9 mouse cellular contexts compared by ENCODE assay signal in genomic region chrX:38456635-38457006, GRCm38 (mm10). TPM values are rescaled to one million over a fixed set of nuclear protein-coding genes. Genes with fewer than 3 reads are reported as not detected.
DNase-seq lines count a peak whose midpoint lies in the region; ATAC-seq and TF ChIP-seq lines count a peak whose summit lies in the region.
"Had no signal": no experiment of that assay in that cellular context is flagged by ENCODE, and none has a peak within 500 bp of the region (broad histone marks: within the 10 kb centered on the region; RNA-seq: fewer than 3 reads in every experiment).

No protein-coding gene starts in this region.

- H3K9ac ChIP-seq in forebrain, embryonic 12.5 days, result no peak overlapping the region
- no peak overlapping the region for H3K9ac ChIP-seq in hindbrain, embryonic 15.5 days
- no peak overlapping the region for H3K9ac ChIP-seq in midbrain, embryonic 14.5 days (replicated peaks; ENCODE audit: low read length)

- 0 out of 2 replicates have a peak, but pooled peaks cover 2% of the 10 kb centered on the region for H3K36me3 ChIP-seq in forebrain, embryonic 12.5 days (replicated peaks)
- no peaks in the 10 kb centered on the region for H3K36me3 ChIP-seq in hindbrain, embryonic 15.5 days
- H3K36me3 ChIP-seq in midbrain, embryonic 14.5 days (ENCODE audit: control insufficient read depth, insufficient read depth, low read length), result peaks cover 1% of the 10 kb centered on the region; the same call in 1 of the 2 replicates

- WGBS in forebrain, embryonic 12.5 days, result 35% methylated on average over 3 of the region's 3 CpGs
- WGBS in hindbrain, embryonic 15.5 days, result 41% methylated on average over 3 of the region's 3 CpGs
- 26% methylated on average over 3 of the region's 3 CpGs for WGBS in midbrain, embryonic 14.5 days

- no peak for TF ChIP-seq CTCF in left cerebral cortex, adult 2 months (IDR thresholded peaks at IDR 0.05)

- H3K4me3 ChIP-seq in left cerebral cortex, adult 2 months, result peak overlapping the region; percentile 63; the same call in 1 of the 2 replicates
- no peak overlapping the region; the same call in 1 of the 2 replicates for H3K4me3 ChIP-seq in forebrain, embryonic 12.5 days (replicated peaks)
- H3K4me3 ChIP-seq in hindbrain, embryonic 15.5 days, result no peak overlapping the region
- H3K4me3 ChIP-seq in midbrain, embryonic 14.5 days (replicated peaks; ENCODE audit: low read depth, low read length), result no peak overlapping the region

- no peak overlapping the region for H3K27ac ChIP-seq in left cerebral cortex, adult 2 months
- no peak overlapping the region for H3K27ac ChIP-seq in forebrain, embryonic 12.5 days
- H3K27ac ChIP-seq in hindbrain, embryonic 15.5 days (replicated peaks), result no peak overlapping the region
- H3K27ac ChIP-seq in midbrain, embryonic 14.5 days (replicated peaks; ENCODE audit: low read depth, low read length), result no peak overlapping the region

- peak; percentile 31; the same call in 1 of the 2 replicates for ATAC-seq in forebrain, embryonic 12.5 days (ENCODE audit: low FRiP score)
- peak; percentile 15; the same call in 1 of the 2 replicates for ATAC-seq in hindbrain, embryonic 15.5 days (ENCODE audit: low FRiP score, low read depth)
- 0 out of 2 replicates have a peak, but pooled peaks have one; percentile 17 for ATAC-seq in midbrain, embryonic 14.5 days (ENCODE audit: low FRiP score, low TSS enrichment)

- H3K27me3 ChIP-seq in forebrain, embryonic 12.5 days, result no peaks in the 10 kb centered on the region
- no peaks in the 10 kb centered on the region for H3K27me3 ChIP-seq in hindbrain, embryonic 15.5 days
- H3K27me3 ChIP-seq in midbrain, embryonic 14.5 days (ENCODE audit: control insufficient read depth, insufficient read depth, low read length), result no peaks in the 10 kb centered on the region
- H3K27me3 ChIP-seq: CH12.LX had no signal

- no peak for DNase-seq in left cerebral cortex, adult 2 months (ENCODE audit: extremely low spot score in 1 of 2, low spot score in 2 of 2)
- no peak for DNase-seq in left cerebral cortex, adult 8-10 months (ENCODE audit: low spot score in 2 of 2)
- no peak for DNase-seq in midbrain, embryonic 14.5 days
- DNase-seq in urinary bladder, postnatal 36 days (ENCODE audit: low spot score in 2 of 2), result no peak
- no peak for DNase-seq in spleen, postnatal 4 days (ENCODE audit: low spot score in 2 of 2)
- DNase-seq in spleen, postnatal 10 days (ENCODE audit: low spot score in 2 of 2), result no peak

- H3K9me3 ChIP-seq in forebrain, embryonic 12.5 days, result no peaks in the 10 kb centered on the region
- no peaks in the 10 kb centered on the region for H3K9me3 ChIP-seq in hindbrain, embryonic 15.5 days
- no peaks in the 10 kb centered on the region for H3K9me3 ChIP-seq in midbrain, embryonic 14.5 days (ENCODE audit: control insufficient read depth, low read length)

- peaks cover 4% of the 10 kb centered on the region; the same call in 1 of the 2 replicates for H3K4me1 ChIP-seq in forebrain, embryonic 12.5 days
- 0 out of 2 replicates have a peak, but pooled peaks cover 4% of the 10 kb centered on the region for H3K4me1 ChIP-seq in hindbrain, embryonic 15.5 days (replicated peaks)
- H3K4me1 ChIP-seq in midbrain, embryonic 14.5 days (ENCODE audit: control insufficient read depth, insufficient read depth, low read length), result no peaks in the 10 kb centered on the region

- intact Hi-C loops in left cerebral cortex, adult 2 months (cut with DNase I), result loop anchor here (1.0 kb wide), 1 partner anchor 17 kb away; no protein-coding TSS in a partner anchor

- H3K4me2 ChIP-seq in forebrain, embryonic 12.5 days, result no peak overlapping the region
- H3K4me2 ChIP-seq in hindbrain, embryonic 15.5 days, result no peak overlapping the region
- no peak overlapping the region for H3K4me2 ChIP-seq in midbrain, embryonic 14.5 days (ENCODE audit: low read length)

RNA-seq across cellular contexts. Expression of gene Lamp2, which starts 0.4 kb away (rescaled TPM):
- total RNA-seq in left cerebral cortex, adult 2 months (2021), result 10 to 100 TPM; 66.9 to 75.4 TPM
- total RNA-seq in left cerebral cortex, adult 8-10 months (2022), result 100 to 1,000 TPM in 2 of 4 experiments, 10 to 100 TPM in 2; 78.7 to 107 (median 95.4) TPM
- 59.9 and 60.4 TPM in 2 replicates for polyA plus RNA-seq in forebrain, embryonic 12.5 days (2016; fragmentation: Nextera tagmentation; extraction: Ambion mirVana)
- polyA plus RNA-seq in hindbrain, embryonic 15.5 days (2015; fragmentation: Nextera tagmentation; extraction: Ambion mirVana), result 63.3 and 64.3 TPM in 2 replicates
- polyA plus RNA-seq in midbrain, embryonic 14.5 days (2014; fragmentation: Nextera tagmentation; extraction: Ambion mirVana), result 42.4 and 74.1 TPM in 2 replicates
